Mouse (Mus musculus) adrenal gland, adult 8-10 months (tissue): Measurements from ENCODE around the gene Etfa. TPM values are rescaled to one million over a fixed set of nuclear protein-coding genes. Genes with fewer than 3 reads are reported as not detected.

Experiments
- DNase-seq: peaks from one replicate; pipeline ENCODE4 v3.0.0; 2022
- total RNA-seq, 4 experiments: library from RNA; stranded (reverse); gene quantifications; 2 replicates each; pipeline ENCODE4 v1.2.4; 2022

The Etfa gene
- 100 to 1,000 TPM; 214 to 386 (median 325) TPM for total RNA-seq

- peak; percentile 96 for DNase-seq
Observed at GRCm38 (mm10) chr9:55512027-55512543, at the start of gene Etfa. TSS of gene Etfa (minus strand) at chr9:55512243.

DNA sequence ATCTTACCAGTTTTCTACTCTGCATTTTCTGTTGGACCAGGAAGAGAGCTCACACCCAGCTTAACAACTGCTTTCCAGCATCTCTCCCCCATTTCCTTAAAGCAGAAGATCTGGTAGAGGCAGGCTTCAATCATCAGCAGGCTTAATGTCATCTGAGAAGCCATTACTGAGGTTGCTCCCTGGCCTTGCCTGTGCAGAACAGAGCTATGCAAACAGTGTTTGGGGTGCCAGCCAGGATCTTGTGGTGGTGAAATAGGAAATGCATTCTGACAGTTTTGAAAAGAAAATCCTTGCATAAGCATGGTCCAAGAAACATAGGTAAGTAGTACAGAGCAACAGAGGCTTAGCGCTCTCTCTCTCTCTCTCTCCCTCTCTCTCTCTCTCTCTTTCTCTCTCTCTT lies 48.9 kb upstream of the Etfa start:
- no peak for DNase-seq

GRCm38 (mm10) chr9:55554986-55555385 lies 42.9 kb upstream of the Etfa start:
- DNase-seq, result no peak

DNA sequence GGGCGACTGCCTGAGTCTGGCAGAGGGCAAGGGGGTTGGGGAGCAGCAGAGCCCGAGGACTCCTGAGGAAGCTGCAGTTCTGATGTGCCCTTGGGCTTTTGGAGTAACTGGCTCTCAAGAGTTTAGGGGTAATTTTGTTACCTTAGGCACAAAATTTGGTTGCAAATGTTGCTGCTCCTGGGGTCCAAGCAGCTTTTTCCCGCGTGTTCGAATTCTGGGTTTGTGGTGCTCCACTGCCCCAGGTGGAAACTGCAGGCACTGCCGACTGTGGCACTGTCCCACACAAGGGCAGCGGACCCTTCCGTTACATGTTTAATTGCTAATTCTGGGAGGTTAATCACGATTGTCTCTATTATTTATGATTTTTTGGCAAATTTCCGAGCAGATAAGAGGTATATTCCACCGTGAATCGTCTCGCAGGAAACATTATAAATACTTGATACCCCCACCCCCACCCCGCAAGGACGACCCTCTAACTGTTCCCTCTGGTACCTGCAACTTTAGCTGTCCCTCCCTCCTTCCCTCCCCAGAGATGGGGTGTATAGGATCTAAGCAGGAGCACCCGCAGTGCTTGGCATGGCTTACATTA lies 37.4 kb upstream of the Etfa start:
- DNase-seq, result no peak

- no peak for DNase-seq
Observed at GRCm38 (mm10) chr9:55548871-55549270, 36.8 kb upstream of the Etfa start.

GRCm38 (mm10) chr9:55546176-55547010 lies 34.4 kb upstream of the Etfa start:
- peak; percentile 26 for DNase-seq

- DNase-seq, result no peak
Observed at GRCm38 (mm10) chr9:55545556-55546175, 33.6 kb upstream of the Etfa start.

DNA sequence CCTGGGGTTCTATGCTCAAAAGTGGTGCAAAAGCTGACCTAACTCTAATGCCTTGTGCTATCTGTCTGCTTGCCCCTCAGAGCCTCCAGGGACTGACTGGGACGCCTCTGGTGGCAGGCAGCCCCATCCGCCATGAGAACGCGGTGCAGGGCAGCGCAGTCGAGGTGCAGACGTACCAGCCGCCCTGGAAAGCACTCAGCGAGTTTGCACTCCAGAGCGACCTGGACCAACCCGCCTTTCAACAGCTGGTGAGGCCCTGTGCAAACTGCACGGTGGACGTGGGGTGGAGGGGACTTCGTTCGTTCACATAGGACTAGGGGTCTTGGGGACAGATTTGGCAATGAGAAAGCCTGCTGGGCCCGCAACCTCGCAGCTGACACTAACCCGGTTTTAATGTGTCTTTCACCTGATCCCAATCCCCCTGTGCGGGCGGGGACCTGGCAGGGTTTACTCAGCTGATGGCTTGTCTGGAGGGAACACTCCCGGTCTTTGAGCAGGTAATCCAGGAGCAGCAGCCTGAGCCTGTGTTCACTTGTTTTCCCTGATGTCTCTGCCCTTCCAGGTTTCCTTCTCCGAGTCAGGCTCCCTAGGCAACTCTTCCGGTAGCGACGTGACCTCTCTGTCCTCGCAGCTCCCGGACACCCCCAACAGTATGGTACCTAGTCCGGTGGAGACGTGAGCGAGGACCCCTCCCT lies 33.0 kb upstream of the Etfa start:
- DNase-seq, result no peak

- no peak for DNase-seq
Observed at GRCm38 (mm10) chr9:55543703-55544401, 31.8 kb upstream of the Etfa start.

GRCm38 (mm10) chr9:55543336-55543702 lies 31.3 kb upstream of the Etfa start:
- no peak for DNase-seq

GRCm38 (mm10) chr9:55542366-55543325 lies 30.6 kb upstream of the Etfa start:
- no peak for DNase-seq

DNA sequence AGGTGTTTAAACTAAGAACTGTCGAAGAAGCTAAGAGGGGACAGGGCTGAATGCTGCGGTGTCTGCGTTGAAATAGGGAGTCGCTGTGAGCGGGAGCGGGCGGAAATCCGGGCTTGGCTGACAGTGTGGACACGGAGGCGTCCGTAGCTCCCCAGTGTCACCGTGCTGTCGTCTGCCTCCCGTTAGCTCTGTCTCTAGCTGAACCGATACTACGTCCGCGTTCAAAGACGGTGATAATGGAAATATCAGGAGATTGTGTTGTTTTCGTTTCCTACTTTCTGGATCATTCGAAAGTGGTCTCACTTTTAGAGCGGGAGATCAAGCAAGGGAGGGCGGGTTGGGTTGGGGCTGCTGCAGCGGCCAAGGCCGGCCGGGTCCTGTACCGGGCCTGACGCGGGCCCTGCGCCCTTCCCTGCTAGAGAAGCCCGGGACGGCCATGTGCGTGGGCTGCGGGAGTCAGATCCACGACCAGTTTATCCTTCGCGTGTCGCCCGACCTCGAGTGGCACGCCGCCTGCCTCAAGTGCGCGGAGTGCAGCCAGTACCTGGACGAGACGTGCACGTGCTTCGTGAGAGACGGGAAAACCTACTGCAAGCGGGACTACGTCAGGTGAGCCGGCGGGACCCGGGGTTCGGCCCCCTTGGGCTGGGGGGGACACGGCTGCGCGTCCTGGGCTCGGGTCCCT lies 29.8 kb upstream of the Etfa start:
- no peak for DNase-seq

DNA sequence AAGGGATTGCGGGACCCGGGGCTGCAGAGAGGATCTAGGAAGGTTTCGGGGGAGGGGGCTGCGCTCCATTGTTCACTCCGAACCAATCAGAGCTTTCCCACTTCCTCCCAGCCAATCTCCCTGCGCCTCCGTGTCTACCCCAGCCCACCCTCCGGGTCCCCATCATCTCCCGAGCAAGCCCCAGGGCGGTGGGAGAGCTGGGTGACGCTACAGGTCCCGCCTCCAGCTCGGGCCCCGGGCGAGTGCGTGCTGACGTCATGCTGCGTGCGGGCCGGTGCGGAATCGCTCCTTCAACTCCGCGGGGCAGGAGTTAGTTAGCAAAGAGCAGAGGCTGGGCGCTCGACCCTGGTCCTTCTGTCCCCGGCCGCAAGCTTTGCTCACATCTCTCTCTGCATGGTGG lies 28.8 kb upstream of the Etfa start:
- DNase-seq, result no peak

- DNase-seq, result no peak
Observed at GRCm38 (mm10) chr9:55540391-55540770, 28.3 kb upstream of the Etfa start.

DNA sequence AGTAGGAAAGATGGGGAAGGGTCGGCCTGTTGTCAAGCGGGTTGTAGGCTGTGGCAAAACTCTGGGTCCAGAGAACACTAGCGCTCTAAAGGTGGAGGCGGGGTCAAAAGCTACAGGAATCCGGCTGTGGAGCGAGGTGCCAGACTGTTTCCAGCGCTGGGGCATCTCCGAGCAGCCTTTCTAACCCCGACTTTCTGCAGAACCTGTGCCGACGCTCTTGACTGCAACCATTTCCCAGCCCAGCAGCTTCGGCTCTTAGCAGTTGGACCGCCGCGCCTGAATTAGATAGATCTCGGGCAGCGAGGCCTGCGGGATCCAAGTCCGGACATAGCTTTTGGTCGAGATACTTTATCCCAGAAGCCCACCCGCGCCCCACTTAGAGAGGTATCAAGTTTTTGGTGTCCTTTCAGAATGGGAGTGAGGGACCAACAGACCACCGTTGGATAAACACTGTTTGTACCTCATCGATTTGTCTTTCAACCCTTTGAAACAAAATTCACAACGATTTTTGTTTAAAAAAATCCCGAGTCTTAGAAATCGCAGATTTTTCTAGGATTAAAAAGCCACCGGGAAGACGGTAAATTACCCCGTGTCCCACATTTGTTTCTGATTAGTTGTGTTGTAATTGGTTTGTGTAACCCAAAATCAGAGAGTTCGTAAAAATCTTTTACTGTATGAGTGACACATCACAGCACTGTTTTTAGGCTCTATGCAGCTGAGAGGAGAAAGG lies 27.8 kb upstream of the Etfa start:
- no peak for DNase-seq

DNA sequence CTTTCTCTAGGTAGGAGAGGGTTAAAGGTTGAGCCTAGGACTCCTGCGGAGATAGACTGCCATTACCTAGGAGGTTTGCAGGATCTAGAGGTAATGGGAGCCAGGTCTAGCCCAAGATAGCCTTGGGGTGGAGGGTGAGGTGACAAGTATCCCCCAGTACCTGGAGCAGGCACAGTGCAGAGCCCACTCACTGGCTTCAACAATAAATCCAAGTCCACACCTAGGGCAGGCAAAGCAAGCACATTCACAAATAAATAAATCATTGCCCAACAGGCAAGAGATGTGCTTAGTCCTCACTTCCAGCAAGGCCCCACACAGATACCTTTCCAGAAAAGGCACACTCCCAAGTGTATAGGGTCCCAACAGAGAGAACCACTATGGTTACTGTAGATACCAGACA lies 27.0 kb upstream of the Etfa start:
- DNase-seq, result no peak

DNA sequence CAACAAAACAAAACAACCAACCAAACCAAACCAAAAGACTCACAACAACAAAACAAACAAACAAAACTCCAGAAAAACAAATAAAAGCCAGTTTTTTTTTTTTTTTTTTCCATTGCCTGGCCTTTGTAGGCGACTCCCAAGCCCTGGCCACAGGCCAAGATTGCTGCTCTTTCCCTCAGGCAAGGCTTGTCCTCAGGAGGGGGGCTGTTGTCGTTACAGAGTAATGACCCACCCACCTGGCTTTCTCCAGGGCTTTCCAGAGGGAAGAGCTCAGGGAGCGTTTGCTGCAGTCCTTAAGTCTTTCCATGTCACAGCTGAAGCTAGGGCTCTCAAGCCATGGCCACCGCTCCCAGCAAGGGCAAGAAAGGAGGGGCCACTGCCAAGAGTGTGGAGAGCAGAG lies 26.3 kb upstream of the Etfa start, which contains the start of gene Isl2:
Isl2 (plus strand) TSS at position 296 of the 400 bp plus-strand sequence.
- no peak for DNase-seq

- no peak for DNase-seq
Observed at GRCm38 (mm10) chr9:55535907-55536306, 23.9 kb upstream of the Etfa start.

DNA sequence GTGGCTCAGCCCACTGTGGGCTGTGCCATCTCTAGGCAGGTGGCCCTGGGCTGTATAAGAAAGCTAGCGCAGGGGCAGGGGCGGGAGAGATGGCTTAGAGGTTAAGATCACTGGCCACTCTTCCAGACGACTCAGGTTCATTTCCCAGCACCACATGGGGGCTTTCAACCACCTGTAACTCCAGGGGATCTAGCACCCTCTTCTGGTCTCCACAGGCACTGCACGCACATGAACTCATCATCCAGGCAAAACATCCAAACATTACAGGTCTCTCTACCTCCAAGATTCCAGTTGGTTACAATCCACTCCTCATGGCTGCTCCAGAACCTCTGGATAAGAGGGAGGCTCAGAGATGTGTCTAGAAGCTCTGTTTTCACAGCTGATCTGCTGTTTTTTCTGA lies 13.7 kb upstream of the Etfa start:
- no peak for DNase-seq

DNA sequence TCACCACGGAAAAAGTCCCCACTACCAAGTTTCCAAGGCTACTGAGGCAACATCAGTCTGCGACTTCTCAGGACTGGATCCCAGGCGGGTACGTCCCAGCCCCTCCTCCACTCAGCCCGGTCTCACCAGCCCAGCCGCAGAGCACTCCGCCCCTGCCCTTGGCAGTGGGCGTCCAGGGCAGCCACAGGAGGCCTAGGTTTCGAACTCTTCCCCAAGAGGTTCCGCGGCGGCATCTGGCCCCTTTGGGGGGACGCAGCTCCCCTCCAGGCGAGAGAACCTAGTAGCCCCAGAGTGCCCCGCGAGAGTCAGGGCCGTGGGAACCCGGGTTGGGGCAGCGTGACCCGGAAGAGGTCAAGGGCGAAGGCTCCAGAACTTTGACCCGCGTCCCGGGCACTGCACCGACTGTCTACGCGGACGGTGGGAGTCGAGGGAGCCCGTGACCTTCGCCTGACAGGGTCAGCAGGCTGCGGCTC lies 486 bp downstream of the Etfa start:
- no peak for DNase-seq
